Mouse (Mus musculus) spleen, adult 2 months (tissue): ENCODE data around the gene Gm17617. TPM values are rescaled to one million over a fixed set of nuclear protein-coding genes. Genes with fewer than 3 reads are reported as not detected.
A peak's percentile ranks its signal among the peaks of the same experiment; 100 is the strongest.
"Not testable (repeated sequence)": the region's sequence is repeated elsewhere in the genome, so short reads cannot be mapped to it uniquely, and the experiment has no call there.

Source experiments
- DNase-seq, 2 experiments: peaks; one replicate each; pipeline versions ENCODE4 v3.0.0 to v3.0.0-alpha.2; 2012 to 2021; ENCODE audit warnings: low spot score in 2 of 2, low read depth in 1 of 2
- H3K27ac ChIP-seq: fragments of 200-500 bp; 2 replicates; pipeline ENCODE4 v1.5.1; 2012; ENCODE audit warnings: low read length, inconsistent platforms; ENCODE audit not compliant: insufficient read depth
- H3K27me3 ChIP-seq: fragments of 200-500 bp; 2 replicates; pipeline ENCODE4 v1.6.1; 2012; ENCODE audit warnings: mild to moderate bottlenecking, moderate library complexity, low read length, inconsistent platforms; ENCODE audit not compliant: control insufficient read depth, insufficient read depth
- H3K36me3 ChIP-seq: fragments of 200-500 bp; 2 replicates; pipeline ENCODE4 v1.6.1; 2012; ENCODE audit warnings: mild to moderate bottlenecking, low read length, inconsistent platforms; ENCODE audit not compliant: control insufficient read depth, insufficient read depth
- H3K4me1 ChIP-seq: fragments of 200-500 bp; 2 replicates; pipeline ENCODE4 v1.6.1; 2011; ENCODE audit warnings: inconsistent platforms; ENCODE audit not compliant: control insufficient read depth, insufficient read depth, insufficient read length
- H3K4me3 ChIP-seq: fragments of 200-500 bp; 2 replicates; pipeline ENCODE4 v1.5.1; 2011; ENCODE audit warnings: mild to moderate bottlenecking, inconsistent platforms; ENCODE audit not compliant: insufficient read depth, insufficient read length; ENCODE audit errors: extremely low read depth
- CTCF ChIP-seq: fragments of 200-500 bp; IDR thresholded peaks from 2 replicates; pipeline ENCODE4 v1.5.1; 2011; ENCODE audit warnings: mild to moderate bottlenecking, inconsistent platforms; ENCODE audit not compliant: insufficient read depth, insufficient read length, insufficient replicate concordance; ENCODE audit errors: extremely low read depth
- POLR2A ChIP-seq: fragments of 200-500 bp; IDR thresholded peaks from 2 replicates; pipeline ENCODE4 v1.6.1; 2011; ENCODE audit warnings: low read depth, low read length, inconsistent platforms
- WGBS: fragments of 180-500 bp; shearing (Covaris S2); methylation state at CpG from one replicate; pipeline ENCODE4 v1.1.7; 2018; 5-methylcytosine and 5-hydroxymethylcytosine counted together
- polyA plus RNA-seq: library from polyadenylated mRNA; depleted of rRNA; stranded (reverse); fragments of >200 nt; gene quantifications from 2 replicates; pipeline ENCODE4 v1.2.3, GENCODE M21; 2012

Gene Gm17617
- polyA plus RNA-seq, 1 experiment: not detected

DNA sequence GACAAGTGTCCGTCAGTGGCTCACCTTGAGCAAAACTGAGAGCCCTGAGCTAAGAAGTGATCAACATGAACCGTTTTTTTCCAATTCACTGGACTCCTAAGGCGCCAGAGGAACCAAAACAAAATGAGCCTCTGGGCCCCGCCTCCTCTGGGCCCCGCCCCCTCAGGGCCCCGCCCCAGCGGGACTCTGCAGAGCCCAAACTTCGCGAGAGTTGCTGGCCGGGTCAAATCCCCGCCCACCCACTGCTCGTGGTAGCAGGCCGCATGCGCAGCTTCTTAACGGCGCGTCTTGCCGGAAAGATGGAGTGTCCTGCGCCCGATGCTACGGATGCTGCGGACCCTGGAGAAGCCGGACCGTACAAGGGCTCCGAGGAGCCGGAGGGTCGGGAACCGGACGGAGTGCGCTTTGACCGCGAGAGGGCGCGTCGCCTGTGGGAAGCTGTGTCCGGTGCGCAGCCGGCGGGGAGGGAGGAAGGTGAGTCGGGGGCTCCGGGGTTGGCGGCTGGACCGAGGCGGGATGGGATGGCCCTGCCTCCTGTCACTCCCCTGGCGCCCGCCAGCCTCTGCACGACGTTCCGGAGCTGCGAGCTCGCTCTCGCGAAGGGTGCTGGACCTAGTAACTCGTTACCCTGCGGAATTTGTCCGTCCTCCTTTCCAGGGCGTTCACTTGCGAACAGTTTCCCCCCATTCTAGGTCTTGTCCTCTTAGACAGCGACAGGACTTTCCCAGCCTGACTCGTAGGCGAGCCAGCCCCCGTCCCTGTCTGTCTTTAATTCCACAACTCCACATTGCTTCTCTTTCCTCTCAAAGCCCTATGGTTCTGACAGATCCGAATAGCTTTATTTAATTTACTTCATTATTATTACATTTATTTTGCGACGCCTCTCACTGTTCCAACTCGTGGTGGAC is 28.0 kb downstream of the Gm17617 start, which contains the start of gene Zfp346:
Zfp346 (plus strand) TSS at position 267 of the 908 bp plus-strand sequence.
- H3K27ac ChIP-seq: peak within 1 kb of the TSS; percentile 67
- TF ChIP-seq CTCF (peak; percentile 29; the same call in 1 of the 2 replicates), POLR2A (peak; percentile 88)
- H3K36me3 ChIP-seq: 0 out of 2 replicates have a peak, but pooled peaks cover 1% of the 10 kb centered on the region

GRCm38 (mm10) chr13:55103351-55103750 is 30.0 kb downstream of the Gm17617 start:
- no peak overlapping the region for H3K4me3 ChIP-seq
- peaks cover 12% of the 10 kb centered on the region for H3K4me1 ChIP-seq

More for the DNA sequence above, 28.0 kb downstream of the Gm17617 start, which contains the start of gene Zfp346:
- peak; percentile 89 to 98 for DNase-seq
- peaks cover 10% of the 10 kb centered on the region for H3K4me1 ChIP-seq
- WGBS: under 1% methylated on average over 64 of the region's 66 CpGs
- H3K4me3 ChIP-seq: peak within 1 kb of the TSS; percentile 99
- H3K27me3 ChIP-seq: no peaks in the 10 kb centered on the region

DNA sequence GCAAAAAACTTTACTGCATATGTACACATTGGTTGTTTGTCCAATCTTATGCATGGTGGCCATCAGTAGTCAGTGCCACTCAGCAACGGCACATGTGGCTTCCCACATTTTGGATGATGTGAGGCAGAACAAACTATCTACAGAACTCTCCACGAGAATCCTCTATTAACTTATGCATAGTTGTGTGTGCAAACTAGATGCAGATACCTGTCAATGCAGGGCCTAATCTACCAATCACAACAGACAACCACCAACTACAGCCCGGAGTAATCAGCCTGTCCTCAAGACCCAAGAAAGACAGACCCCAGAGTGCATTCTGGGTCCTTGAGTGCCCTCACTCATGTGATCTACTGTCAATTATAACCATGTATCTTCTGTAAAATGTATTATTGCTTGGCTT is 31.0 kb downstream of the Gm17617 start:
- Histone ChIP-seq H3K4me1 (peaks cover 12% of the 10 kb centered on the region), H3K36me3 (no peaks in the 10 kb centered on the region), H3K27ac (no peak overlapping the region), H3K4me3 (no peak overlapping the region), H3K27me3 (no peaks in the 10 kb centered on the region)
- 95% methylated on average over 3 of the region's 3 CpGs for WGBS
- TF ChIP-seq CTCF: no peak
- no peak for TF ChIP-seq POLR2A
- DNase-seq: no peak

More at GRCm38 (mm10) chr13:55103351-55103750, 30.0 kb downstream of the Gm17617 start:
- Histone ChIP-seq H3K27me3 (no peaks in the 10 kb centered on the region), H3K27ac (no peak overlapping the region), H3K36me3 (no peaks in the 10 kb centered on the region)
- no peak for DNase-seq
- WGBS: 79% methylated on average over 2 of the region's 2 CpGs
- TF ChIP-seq POLR2A: no peak
- TF ChIP-seq CTCF: no peak

DNA sequence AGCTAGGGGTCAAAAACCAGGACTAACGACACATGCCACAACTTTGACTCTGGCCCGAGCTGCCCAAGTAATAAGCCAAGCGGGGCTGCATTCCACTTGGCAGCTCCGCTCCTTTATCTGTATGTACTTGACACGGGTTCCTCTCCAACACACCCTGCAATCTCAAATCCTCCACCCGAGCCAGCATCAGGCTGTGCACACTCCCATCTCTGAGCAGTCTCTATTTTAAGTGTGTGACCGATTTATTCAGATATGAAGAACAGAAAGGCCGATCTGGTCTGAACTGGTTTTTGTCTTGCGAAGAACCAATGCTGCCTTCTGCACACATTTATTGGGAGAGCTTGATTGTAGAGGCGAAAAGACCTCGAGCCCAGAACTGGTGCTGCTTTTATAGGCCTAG is 31.7 kb downstream of the Gm17617 start:
- WGBS: 93% methylated on average over 11 of the region's 11 CpGs
- no peak overlapping the region for H3K4me3 ChIP-seq
- no peak for DNase-seq

DNA sequence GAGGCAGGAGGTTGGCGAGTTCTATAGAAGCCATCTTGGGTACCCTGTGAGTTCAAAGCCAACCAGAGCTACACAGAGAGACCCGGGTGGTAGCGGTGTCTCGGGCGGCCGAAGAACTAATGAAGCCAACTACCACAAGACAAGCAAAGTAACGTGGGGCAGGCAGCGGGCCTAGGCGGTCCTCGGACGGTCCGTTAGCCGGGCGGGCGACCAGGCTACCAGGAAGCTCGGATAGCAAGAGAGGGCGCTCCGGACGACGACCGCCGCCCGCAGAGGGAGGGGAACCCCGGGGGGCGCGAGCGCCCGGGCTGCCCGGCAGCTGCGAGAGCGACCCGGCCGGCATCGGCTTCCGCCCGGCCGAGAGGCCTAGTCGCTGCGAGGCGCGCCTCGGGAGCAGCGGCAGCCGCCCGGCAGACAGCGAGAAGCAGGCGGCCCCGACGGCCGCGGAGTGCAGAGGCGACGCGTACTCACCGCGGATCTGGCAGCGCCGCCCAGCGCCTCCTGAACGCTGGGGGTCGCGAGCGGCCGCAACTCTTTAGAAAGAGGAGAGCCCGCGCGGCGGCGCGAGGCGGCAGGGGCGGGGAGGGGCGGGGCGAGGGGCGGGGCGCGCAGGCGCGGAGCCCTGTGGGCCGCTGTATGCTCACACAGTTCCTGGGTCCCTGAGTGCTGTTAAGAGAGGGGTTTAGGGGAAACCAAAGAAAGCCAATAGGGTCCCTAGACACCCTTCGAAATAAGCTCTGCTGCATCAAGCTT is 33.4 kb downstream of the Gm17617 start, which contains the start of gene Uimc1:
Uimc1 (minus strand) TSS at position 575 of the 753 bp plus-strand sequence.
- Histone ChIP-seq H3K36me3 (no peaks in the 10 kb centered on the region), H3K27me3 (no peaks in the 10 kb centered on the region), H3K4me1 (peaks cover 6% of the 10 kb centered on the region; the same call in 1 of the 2 replicates), H3K27ac (peak within 1 kb of the TSS; percentile 93), H3K4me3 (peak within 1 kb of the TSS; percentile 77)
- peak; percentile 67 to 79 for DNase-seq
- WGBS: 1% methylated on average over 52 of the region's 81 CpGs
- TF ChIP-seq POLR2A: peak; percentile 61
- TF ChIP-seq CTCF: peak; percentile 32; the same call in 1 of the 2 replicates

More for the DNA sequence above, 31.7 kb downstream of the Gm17617 start:
- no peaks in the 10 kb centered on the region for H3K36me3 ChIP-seq
- no peak overlapping the region for H3K27ac ChIP-seq
- no peaks in the 10 kb centered on the region for H3K27me3 ChIP-seq
- peaks cover 12% of the 10 kb centered on the region for H3K4me1 ChIP-seq
- TF ChIP-seq POLR2A (no peak), CTCF (no peak)

GRCm38 (mm10) chr13:55099066-55099725 is 34.2 kb downstream of the Gm17617 start:
- Histone ChIP-seq H3K36me3 (no peaks in the 10 kb centered on the region), H3K4me3 (peak overlapping the region; percentile 77), H3K4me1 (0 out of 2 replicates have a peak, but pooled peaks cover 2% of the 10 kb centered on the region), H3K27ac (peak overlapping the region; percentile 93), H3K27me3 (no peaks in the 10 kb centered on the region)
- DNase-seq: peak; percentile 12 to 15
- TF ChIP-seq POLR2A (no peak), CTCF (no peak)
- WGBS: 17% methylated on average over 20 of the region's 20 CpGs

DNA sequence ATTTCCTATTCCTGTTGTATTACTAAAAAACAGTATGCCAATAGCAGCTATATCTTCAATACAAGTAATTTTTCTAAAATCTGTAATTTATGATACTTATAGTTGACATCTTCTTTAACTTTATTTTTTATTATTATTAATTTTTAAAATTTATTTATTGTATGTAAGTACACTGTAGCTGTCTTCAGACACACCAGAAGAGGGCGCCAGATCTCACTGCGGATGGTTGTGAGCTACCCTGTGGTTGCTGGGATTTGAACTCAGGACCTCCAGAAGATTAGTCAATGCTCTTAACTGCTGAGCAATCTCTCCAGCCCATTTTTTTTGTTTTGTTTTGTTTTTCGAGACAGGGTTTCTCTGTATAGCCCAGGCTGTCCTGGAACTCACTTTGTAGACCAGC is 35.5 kb downstream of the Gm17617 start:
- H3K4me3 ChIP-seq, H3K36me3 ChIP-seq, H3K27me3 ChIP-seq, H3K27ac ChIP-seq, DNase-seq, H3K4me1 ChIP-seq: not testable (repeated sequence)
- WGBS: 93% methylated on average over 3 of the region's 3 CpGs
